Mouse (Mus musculus) bone marrow macrophage, adult 2 months (primary cell): ENCODE measurements around the gene Lsamp.

Experiments used
- CTCF ChIP-seq: IDR thresholded peaks from 2 replicates; pipeline ENCODE4 v1.5.1; 2012; ENCODE audit warnings: low read depth, mild to moderate bottlenecking, low read length, moderate library complexity
- POLR2A ChIP-seq: IDR thresholded peaks from 2 replicates; pipeline ENCODE4 v1.6.1; 2012; ENCODE audit warnings: mild to moderate bottlenecking, low read depth, low read length, borderline replicate concordance

DNA sequence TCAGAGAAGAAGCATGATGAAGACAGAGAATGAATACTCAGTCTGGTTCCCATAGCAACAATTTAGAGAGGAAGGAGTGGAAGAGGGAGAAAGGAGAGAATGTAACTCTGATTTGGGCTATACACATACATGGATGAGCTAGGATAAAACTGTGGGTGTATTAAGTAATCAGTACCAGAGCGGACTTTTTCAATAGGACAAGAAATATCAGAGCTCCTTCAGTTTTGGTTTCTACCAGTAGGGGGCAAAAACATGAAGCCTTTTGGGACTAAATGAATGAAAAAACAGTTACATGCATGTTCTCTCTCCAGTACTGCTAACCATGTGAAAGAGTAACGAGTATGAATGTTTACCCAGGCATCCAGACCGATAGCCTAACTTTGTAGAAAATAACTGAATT lies 96.1 kb downstream of the Lsamp start:
- no peak for TF ChIP-seq CTCF
- no peak for TF ChIP-seq POLR2A
